Mouse (Mus musculus): ENCODE data around the gene D630003M21Rik.

DNA sequence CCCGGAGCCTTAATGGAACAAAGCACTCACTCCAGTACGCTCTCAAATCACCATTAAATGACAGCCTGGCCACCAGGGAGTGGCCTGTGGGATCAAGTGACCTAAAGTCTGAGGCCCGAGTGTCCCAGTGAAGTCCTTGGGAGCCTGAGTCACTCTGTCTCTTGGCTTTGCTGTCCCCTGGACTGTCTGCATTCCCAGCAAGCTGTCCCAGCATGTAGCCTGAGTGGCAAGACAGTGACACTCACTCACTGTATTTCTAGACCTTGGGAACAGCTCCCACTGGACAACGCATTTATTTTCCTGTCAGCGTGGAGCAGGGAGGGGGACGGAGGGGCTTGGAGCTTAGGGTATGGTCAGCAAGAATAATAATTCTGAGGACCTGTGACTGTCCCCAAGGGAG is 47.4 kb upstream of the D630003M21Rik start:
- no peak for TF ChIP-seq CTCF (IDR thresholded peaks at IDR 0.05; ENCODE audit: extremely low read depth, insufficient read length, insufficient replicate concordance, low read depth, low read length)
- no peak for TF ChIP-seq POLR2A (IDR thresholded peaks at IDR 0.05; ENCODE audit: low read depth, low read length)

All from small intestine, adult 2 months (tissue).